Mouse (Mus musculus) embryo, embryonic 11.5 days (tissue): ENCODE results near the gene Cdh24.

Source experiments
- DNase-seq: peaks from one replicate; pipeline ENCODE4 v3.0.0-alpha.2; 2012; ENCODE audit warnings: low read depth, low spot score

Cdh24 gene

GRCm38 (mm10) chr14:54641305-54641969 is at the start of gene Cdh24:
TSS of gene Cdh24 (minus strand) at chr14:54641364.
- DNase-seq = peak; percentile 85

GRCm38 (mm10) chr14:54687251-54687650 is 46.1 kb upstream of the Cdh24 start:
- DNase-seq = no peak

GRCm38 (mm10) chr14:54686522-54687143 is 45.5 kb upstream of the Cdh24 start, which contains the start of gene Acin1:
TSS of gene Acin1 (minus strand) at chr14:54686931.
- peak; percentile 98 for DNase-seq

DNA sequence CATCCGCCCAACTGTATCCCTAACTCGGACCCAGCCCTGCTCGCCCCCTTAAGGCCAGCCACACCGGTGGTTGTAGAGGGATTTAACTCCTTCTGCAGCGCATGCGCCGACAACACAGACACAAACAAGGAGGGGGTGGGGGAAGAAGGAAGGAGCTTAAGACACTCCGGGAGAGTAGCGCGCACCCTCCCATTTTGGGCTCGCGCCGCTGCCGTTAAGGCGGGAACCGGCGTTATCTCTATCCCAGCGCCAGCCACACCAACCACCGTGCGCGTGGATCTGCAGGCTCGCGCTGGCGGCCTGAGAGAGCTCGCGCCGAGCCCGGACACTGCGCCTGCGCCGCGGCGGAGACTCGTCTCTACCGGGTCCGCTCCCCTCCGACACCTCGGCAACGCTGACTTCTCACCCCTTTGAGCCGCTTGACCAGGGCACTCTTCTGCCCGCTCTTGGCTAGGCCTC is 44.9 kb upstream of the Cdh24 start, which contains the start of gene 1700123O20Rik:
Gene 1700123O20Rik (plus strand): TSS at position 154 of the 459 bp plus-strand sequence.
- peak; percentile 85 for DNase-seq

GRCm38 (mm10) chr14:54685471-54685870 is 44.3 kb upstream of the Cdh24 start:
- no peak for DNase-seq

- no peak for DNase-seq
These were observed 41.2 kb upstream of the Cdh24 start for GRCm38 (mm10) chr14:54682396-54682795.

DNA sequence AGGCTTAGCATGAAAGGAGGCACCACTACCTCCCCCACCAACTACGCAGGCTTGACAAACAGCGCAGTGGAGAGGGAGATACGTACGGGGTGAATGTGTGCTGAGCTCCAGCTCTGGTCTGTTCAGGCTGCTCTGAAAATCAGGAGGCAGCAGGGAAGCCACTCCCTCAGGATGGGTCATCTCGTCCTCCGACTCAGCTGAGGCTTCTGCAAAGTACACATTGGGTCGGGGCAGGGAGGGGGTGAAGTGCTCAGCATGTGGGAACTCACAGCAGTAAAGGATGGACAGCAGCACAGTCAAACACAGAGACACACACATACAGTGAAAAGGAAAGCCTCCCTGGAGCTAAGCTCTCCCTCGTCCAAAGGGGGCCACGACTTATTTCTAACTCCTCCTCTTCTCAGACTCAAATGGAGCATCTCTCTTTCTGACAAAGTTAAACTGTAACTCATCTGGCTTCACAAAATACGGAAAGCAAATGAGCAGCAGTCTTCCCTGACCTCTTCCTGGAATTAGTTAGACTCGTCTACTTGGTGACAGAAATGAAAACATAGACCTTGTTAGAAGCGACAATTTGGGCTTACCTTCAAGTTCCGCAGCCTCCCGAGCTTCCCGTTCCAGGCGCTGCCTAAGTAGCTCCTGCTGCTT is 37.6 kb upstream of the Cdh24 start:
- no peak for DNase-seq

DNA sequence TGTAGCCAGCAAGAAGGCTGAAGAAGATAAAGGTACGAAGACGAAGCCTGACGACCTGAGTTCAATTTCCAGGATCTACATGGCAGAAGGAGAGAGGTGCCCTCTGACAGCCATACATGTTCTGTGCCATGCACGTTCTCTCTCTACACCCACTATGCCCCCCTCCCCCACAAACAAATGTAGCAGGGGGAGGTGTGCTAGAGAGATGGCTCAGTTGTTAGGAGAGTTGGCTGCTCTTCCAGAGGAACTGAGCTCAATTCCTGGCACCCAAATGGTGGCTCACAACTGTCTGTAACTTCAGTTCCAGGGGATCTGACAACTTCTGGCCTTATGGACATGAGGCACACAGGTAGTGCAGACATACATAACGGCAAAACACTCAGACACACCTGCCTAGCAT is 35.1 kb upstream of the Cdh24 start:
- no peak for DNase-seq

DNA sequence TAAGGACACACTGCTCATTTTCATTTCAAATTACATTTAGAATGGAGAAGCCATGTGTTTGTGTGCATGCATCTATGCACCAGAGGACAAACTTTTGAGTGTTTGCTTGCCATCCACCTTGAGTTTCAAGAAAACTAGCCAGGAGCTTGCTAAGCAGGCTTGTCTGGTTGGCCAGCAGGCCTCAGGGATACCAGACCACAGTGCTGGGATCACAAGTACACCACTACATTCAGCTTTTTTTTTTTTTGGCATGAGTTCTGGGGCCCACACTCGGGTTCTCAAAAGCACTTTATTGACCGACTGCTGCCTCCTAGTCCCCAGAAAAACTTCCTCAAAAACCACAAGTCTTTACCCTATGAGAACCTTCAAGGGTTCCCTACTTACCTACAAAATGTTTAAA is 33.2 kb upstream of the Cdh24 start:
- no peak for DNase-seq

GRCm38 (mm10) chr14:54669381-54669780 is 28.2 kb upstream of the Cdh24 start:
- no peak for DNase-seq

GRCm38 (mm10) chr14:54664477-54665222 is 23.5 kb upstream of the Cdh24 start:
- no peak for DNase-seq

DNA sequence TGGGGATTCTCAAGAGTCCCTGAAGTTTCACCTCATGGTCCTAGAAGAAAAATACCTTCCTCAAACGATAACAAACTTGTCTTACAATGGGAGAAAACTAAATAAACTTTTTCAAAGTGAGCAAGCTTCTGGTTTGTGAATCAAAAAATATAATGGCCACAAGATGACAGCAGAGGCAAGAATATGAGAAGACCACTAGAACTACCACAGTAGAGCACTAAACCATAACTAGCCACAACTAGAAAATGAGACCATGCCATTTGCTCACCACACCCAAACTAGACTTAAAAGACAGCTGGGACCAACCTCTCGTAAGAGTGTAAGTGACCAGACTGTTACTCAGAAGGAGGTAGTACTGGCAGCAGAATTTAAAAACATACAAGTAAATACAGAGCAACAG is 18.8 kb upstream of the Cdh24 start:
- DNase-seq = no peak

- DNase-seq = peak; percentile 84
These were observed 12.3 kb upstream of the Cdh24 start for GRCm38 (mm10) chr14:54653496-54653895.

GRCm38 (mm10) chr14:54652787-54653186 is 11.6 kb upstream of the Cdh24 start:
- no peak for DNase-seq

DNA sequence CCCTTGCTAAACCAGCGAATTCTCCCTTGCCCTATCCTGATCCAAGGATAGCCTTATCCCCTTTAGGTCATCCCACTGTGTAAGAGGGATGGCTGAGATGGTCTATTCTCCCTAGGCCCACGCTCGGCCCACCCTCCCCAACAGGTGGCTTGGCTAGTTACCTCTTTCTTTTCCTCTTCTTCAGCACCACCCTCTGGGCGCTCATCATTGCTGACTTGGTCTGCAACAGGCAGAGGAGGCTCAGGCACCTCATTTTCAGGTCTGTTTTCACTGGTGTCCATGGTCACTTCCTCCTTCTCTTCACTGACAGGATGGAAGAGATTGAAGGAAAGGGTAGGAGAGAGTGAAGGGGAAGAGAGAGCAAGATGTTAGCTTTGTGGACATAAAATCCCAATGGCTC is 10.4 kb upstream of the Cdh24 start:
- no peak for DNase-seq

DNA sequence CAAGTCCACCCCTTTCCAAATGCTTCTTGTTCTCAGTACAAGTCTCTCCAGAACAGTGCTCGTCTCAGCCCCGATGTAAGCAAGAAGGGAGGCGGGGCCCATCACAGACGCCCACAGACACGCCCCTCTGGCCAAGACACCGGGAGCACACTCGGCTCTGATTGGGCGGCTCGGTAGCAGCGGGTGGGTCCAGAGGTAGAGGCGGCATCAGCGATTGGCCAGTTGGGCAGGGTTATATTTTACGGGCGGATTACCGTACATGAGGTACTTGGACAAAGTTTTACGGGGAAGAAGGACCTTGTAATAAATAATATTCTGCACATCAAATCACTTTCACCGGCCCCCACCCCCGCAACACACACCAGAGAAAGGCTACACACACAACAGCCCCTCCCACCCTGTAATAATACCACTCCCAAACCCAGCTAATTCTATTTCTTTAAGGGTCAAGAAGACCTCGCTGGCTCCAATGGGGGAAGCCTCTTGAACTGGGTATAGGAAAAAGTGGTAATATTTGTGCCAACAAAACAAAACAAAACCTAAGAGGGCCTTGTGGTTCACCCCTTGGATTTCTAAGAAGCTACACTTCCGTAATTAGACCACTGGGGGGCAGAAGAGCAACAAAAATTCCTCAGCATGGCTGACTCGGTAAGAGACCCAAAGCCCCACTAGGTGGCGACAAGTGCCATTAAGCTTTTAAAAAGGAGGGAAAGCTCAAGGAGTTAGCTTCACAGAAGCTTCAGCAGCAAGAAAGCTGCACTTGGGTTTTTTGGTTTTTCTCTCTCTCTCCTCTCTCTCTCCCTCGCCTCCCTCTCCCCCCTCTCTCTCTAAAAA is 9.7 kb upstream of the Cdh24 start:
- DNase-seq = peak; percentile 89

DNA sequence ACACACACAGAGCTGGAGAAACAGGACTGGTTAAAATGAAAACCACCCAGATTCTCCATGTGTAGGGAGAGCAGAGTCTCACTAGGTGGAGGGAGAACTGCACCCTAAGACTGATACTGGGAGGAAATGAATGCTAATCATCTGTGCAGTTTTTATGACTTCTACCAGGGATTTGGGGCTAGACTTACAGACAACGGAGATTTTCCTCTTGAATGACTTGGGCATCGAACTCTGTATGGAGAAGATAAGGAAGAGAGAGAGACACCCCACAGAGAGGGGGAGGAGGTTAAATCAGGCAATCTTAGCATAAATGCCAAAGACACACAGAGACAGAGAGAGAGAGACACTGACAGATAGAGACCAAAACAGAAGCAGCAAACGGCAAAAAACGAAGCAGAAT is 6.7 kb upstream of the Cdh24 start:
- DNase-seq = no peak

DNA sequence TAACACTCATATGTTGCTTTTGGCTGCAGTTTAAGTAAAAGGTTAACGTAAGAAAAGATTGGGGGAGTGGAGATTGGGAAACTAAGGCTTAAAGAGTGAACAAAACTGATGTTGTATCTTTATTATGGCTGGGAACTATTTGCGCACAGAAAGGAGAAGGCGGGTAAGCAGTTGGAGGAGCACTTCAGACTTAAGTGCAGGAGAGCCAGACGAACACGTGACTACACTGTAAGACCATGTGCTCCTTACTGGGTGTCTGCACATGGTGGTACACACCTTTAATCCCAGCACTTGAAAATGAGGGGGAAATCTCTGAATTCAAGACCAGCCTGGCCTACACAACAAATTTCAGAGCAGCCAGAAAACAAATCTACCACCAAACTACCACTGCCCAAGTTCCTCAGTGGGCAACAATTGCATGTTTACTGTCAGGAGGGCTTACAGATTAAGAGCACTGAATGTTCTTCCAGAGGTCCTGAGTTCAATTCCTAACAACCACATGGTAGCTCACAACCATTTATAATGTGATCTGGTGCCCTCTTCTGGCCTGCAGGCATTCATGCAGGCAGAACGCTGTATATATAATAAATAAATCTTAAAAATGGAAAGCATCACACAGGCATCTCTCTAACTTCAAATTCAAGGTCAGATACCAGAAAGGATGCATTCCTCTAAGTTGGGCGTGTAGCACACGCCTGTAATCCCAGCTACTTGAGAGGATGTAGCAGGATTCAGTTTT is 5.9 kb upstream of the Cdh24 start:
- DNase-seq = no peak

DNA sequence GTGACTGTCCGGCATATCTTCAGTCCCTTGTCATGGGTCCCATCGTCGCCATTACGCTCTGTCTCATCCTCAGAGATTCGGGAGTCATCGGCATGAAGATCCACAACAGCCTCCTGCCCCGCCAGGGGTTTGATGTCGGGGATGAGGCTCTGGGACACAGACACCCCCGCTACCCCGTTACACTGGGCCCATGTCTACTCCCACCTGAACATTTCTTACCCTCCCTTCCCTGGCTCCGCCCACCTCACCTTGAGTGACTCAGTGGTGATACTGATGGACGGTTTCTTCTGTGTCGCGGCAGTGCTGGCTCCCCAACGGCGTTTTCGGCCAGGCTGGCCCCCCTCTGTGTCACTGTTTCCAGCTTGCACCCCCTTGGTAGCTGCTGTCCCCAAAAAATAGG is 5.3 kb upstream of the Cdh24 start:
- DNase-seq = no peak

DNA sequence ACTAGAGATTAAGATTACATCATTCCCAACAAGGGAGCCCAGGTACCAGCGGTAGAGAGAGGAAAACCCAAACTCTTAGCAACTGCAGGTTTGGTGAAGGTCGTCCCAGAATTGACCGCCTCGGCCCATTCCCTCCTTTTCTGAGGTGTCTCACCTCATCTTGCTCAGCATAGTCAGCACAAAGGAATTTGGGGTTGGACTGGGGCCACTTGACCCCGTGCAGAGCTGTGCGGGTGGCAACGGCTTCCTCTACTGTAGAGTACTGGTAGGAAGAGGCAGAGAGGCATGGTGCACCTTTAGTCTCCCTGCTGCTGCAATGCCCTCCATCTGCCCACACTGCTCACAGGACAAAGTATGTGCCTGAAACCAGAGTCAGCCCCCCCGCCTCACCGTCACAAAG is 3.1 kb upstream of the Cdh24 start:
- DNase-seq = no peak
